Mouse (Mus musculus) right cerebral cortex, adult 18-20 months (tissue): Measurements from ENCODE around the gene Noxo1.
"Not testable (repeated sequence)": the region's sequence is repeated elsewhere in the genome, so short reads cannot be mapped to it uniquely, and the experiment has no call there.

ENCODE experiments used
- DNase-seq: peaks from one replicate; pipeline ENCODE4 v3.0.0; 2022; ENCODE audit warnings: mixed read lengths

Gene Noxo1

GRCm38 (mm10) chr17:24721383-24721955 lies 25.4 kb downstream of the Noxo1 start:
- DNase-seq = not testable (repeated sequence)

DNA sequence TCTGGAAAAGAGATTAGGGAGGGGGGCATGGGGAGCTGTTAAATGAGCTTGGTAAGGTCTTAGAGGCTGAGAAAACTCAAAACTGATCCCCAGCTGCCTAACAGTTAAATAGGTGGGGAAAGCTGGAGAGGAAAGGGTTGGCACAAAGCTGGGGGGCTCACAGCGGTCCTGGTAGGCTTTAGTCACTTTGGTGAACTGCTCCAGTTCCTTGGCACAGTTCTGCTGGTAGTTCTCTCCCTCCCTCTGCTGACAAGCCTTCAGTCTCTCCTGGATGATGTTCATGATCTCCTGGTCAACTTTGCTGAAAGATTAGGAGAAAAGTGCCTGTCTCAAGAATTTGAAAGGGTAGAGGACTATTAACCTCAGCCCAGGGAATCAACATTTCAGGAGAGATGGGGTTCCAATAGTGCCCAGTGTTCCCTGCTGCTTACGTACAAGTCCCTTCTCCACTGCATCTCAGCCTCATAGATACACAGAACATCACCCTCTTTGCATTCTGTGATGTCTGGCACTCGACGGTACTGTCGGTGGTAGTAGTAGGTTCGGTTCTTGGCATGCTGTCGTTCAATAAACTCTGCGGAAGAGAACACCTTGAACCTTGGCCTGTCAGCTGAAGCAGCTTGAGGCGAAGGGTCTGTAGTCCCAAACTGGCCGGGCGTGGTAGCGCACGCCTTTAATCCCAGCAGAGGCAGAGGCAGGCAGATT lies 26.3 kb downstream of the Noxo1 start:
- no peak for DNase-seq

DNA sequence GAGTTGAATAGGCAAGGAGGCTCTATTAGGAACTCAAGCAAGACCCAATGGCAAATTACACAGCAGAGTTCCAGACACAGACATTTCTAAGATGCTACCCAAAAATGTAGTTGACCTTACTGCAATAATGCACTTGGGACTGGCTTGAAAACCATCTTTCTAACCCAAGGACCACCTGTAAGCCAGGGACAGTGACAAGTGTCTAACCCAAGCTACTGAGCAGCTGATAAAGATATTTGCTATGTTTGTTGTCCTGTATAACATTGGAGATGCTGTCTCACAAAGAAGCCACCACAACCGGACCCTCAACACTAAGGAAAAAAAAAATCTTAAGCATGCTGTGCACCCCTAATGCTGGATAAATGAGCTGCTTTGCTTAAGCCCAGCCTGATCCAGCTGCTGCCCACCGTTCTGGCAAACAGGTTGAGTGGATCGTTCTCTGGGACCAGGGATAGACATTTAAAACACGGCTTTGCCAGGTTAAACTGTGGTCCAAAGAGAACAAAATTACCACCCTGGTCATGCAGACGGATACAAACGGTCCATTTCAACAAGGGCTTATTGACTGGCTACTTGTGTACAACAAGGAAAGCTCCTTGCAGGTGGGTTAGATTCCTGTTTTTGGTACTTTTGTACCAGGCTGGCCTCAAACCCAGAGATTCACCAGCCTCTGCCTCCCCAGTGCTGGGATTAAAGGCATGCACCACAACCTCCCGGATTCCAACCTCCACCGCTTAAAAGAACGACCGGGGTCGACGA lies 27.3 kb downstream of the Noxo1 start:
- no peak for DNase-seq

DNA sequence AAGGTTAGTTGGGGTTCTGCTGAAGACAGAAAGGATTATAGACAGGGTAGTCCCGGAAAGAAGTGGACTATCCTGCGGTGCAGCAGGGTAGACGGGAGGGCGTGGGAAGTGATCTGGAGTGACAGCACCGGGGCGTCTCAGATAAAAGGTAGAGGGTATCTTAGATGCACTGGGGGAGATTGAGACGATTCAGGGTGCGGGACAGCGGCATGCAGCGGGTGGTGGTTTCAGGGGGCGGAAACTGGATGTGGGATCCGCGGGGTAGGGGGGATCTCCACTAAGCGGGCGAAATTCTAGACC lies 27.8 kb downstream of the Noxo1 start:
- no peak for DNase-seq

- DNase-seq = peak; percentile 94
Observed at GRCm38 (mm10) chr17:24724184-24724583, 28.1 kb downstream of the Noxo1 start, which contains the start of gene Ndufb10. Gene Ndufb10 (minus strand): TSS chr17:24724478.

DNA sequence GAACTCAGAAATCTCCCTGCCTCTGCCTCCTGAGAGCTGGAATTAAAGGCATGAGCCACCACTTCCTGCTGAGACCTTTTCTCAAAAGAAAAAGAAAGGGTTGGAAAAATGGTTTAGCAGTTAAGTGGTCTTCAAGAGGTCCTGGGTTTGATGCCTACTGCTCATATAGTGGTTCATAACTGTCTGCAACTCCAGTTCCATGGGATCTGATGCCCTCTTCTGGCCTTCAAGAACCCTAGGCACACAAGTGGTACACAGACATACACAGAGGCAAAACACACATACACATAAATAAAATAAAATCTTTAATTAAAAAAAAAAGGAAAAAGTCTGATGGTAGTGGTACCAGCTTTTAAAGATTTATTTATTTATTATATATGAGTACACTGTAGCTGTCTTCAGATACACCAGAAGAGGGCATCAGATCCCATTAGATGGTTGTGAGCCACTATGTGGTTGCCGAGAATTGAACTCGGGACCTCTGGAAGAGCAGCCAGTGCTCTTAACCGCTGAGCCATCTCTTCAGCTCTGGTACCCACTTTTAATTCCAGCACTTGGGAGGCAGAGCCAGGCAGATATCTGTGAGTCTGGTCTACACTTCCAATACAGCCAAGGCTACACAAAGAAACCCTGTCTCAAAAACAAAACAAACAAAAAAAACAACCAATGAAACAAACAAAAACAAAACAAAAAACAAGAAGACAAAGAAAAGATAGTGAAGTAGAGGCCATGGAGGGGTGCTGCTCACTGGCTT lies 29.8 kb downstream of the Noxo1 start:
- no peak for DNase-seq

DNA sequence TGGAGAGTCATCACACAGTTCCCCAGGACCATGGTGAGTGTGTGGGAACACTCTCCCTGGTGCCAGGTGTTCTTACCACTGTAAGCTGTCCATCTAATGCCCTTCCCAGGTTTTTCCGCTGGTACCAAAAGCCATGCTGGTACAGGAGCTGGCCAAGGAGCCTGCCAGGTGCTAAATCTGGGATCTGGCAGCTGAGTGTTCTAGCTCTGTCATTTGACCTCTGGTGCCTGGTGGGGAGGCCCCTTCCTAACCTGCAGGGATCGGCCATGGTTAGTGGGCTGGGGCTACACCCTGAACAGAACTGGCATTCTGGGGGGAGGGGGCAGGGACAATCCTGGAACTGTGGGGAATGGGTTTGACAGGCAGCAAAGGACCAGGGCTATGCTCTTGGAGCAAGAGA lies 31.6 kb downstream of the Noxo1 start, which contains the start of gene Rpl3l:
TSS of gene Rpl3l (plus strand) at position 203 of the 400 bp plus-strand sequence.
- DNase-seq = no peak

DNA sequence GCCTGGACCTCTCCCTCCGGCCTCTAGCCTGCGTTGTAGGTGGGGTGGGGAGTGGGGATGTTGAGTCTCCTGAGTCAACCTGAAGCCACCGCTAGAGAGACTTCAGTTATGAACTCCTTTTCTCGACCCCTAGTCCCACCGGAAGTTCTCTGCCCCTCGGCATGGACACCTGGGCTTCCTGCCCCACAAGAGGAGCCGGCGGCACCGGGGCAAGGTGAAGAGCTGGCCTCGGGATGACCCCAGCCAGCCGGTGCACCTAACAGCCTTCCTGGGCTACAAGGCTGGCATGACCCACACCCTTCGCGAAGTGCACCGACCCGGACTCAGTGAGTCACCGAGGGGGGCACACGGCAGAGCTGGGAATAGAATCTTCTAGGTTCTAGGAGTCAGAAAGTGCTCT lies 32.1 kb downstream of the Noxo1 start:
- no peak for DNase-seq

DNA sequence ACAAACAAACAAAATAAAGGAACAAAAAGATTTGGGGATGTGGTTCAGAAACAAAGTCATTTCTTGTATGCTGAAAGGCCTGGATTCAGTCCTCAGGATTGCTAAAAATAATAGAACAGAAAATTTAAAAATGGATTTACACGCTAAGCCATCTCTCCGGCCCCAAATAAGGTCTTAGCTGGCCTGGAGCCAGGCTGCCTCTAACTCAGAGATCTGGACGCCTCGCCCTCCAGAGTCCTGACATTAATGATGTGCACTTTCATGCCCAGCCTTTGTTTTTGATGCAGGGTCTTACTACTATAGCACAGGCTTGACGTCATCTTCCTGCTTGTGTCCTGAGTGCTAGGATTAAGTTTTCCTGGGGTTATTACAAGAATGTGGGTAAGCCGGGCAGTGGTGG lies 33.0 kb downstream of the Noxo1 start:
- no peak for DNase-seq

- DNase-seq = no peak
Observed at GRCm38 (mm10) chr17:24730787-24731186, 34.8 kb downstream of the Noxo1 start.

- no peak for DNase-seq
Observed at GRCm38 (mm10) chr17:24732233-24732935, 36.4 kb downstream of the Noxo1 start.

GRCm38 (mm10) chr17:24733434-24734050 lies 37.5 kb downstream of the Noxo1 start:
- DNase-seq = no peak

- no peak for DNase-seq
Observed at GRCm38 (mm10) chr17:24734513-24734912, 38.5 kb downstream of the Noxo1 start.

DNA sequence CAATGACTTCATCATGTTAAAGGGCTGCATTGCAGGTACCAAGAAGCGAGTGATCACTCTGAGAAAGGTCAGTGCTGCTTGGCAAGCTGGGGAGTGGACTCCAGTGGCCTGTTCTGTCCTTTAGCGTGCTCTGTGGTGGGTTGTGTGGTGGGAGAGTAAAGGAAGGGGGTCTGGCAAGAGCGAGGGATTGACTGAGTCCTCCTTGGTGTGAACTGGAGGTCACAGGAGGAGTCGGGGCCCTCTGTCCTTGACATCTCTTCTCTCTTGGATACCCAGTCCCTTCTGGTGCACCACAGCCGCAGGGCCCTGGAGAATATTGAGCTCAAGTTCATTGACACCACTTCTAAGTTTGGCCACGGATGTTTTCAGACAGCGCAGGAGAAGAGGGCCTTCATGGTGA lies 39.4 kb downstream of the Noxo1 start:
- no peak for DNase-seq

- DNase-seq = peak; percentile 96
Observed at GRCm38 (mm10) chr17:24736330-24737051, 40.5 kb downstream of the Noxo1 start, which contains the start of gene Msrb1. Gene Msrb1 (plus strand): TSS chr17:24736642.

- DNase-seq = no peak
Observed at GRCm38 (mm10) chr17:24737135-24737810, 41.2 kb downstream of the Noxo1 start.

DNA sequence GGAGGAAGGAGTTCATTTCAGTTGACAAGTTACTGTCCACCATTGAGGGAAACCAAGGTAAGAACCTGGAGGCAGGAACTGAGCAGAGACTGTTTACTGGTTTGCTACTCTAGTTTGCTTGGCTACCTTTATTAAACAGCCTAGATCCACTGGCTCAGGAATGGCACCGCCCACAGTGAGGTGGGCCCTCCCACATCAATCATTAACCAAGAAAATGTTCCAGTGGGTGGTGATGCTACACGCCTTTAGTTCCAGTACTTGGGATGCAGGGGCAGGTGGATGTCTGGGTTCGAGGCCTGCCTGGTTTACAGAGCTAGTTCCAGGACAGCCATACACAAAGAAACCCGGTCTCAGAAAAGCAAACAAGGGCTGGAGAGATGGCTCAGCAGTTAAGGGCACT lies 42.2 kb downstream of the Noxo1 start:
- DNase-seq = no peak

DNA sequence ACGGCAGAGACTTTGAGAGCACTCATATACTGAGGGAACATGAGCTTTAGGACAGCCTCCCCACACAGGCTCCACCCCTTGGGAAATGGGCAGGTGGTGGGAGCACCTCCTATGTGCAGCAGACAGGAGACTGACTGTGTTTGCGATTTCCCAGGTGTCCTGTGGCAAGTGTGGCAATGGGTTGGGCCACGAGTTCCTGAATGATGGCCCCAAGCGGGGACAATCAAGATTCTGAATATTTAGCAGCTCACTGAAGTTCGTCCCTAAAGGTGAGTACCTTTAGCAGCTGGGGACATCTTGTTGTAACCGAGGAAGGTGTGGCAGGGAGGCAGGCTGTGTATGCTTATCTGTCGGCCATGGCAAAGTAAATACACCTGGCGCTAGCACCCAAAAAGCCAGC lies 43.9 kb downstream of the Noxo1 start:
- no peak for DNase-seq

DNA sequence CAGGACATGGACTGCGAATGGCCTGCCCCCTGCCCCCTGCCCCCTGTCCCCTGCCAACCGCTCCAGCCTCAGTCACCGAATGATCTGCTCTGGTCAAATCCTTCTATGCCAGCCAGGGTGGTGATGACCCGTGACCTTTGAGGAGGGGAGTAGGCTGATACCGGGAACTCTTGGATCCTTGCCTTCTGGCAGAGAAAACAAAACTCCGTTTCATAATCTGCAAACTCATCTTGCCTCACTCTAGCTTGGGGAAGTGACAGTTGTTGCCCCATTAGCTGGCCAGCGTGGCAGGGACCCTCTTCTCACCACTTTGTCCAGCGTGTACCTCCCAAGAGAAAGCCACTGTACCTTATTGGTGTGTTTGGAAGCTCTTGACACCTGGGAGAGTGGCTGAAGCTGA lies 46.3 kb downstream of the Noxo1 start:
- DNase-seq = no peak

- no peak for DNase-seq
Observed at GRCm38 (mm10) chr17:24743896-24744295, 47.9 kb downstream of the Noxo1 start.

DNA sequence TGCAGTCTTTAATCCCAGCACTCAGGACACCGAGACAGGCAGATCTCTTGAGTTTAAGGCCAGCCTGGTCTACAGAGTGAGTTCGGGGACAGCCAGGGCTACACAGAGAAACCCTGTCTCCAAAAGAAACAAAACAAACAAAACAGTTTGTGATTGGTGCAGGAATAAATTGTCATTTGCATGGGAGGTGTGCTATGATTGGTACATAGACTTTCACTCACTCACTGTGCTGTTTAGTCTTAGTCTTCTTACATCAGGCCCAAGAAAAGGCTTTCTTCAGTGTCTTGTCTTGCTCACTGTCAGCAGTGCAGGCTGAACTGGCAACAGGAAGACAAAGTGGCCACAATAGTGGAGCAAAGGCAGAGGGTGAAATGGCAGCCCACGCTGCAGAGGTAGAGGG lies 48.3 kb downstream of the Noxo1 start:
- DNase-seq = no peak
